Comparison of ENCODE assay signal across 15 mouse cellular contexts in genomic region chr5:150583181-150583580, GRCm38 (mm10). TPM values are rescaled to one million over a fixed set of nuclear protein-coding genes. Genes with fewer than 3 reads are reported as not detected.
A peak's percentile ranks its signal among the peaks of the same experiment; 100 is the strongest.
DNase-seq lines count a peak whose midpoint lies in the region; ATAC-seq lines count a peak whose summit lies in the region.
"Had no signal": no experiment of that assay in that cellular context is flagged by ENCODE, and none has a peak within 500 bp of the region (broad histone marks: within the 10 kb centered on the region; RNA-seq: fewer than 3 reads in every experiment).

No protein-coding gene starts in this region.

- DNase-seq in heart, adult 11 months = peak; percentile 83
- no peak for DNase-seq in heart, postnatal 10 days
- peak; percentile 46 for DNase-seq in testis, postnatal 14 days (ENCODE audit: low spot score)
- DNase-seq in testis, postnatal 10 days (ENCODE audit: low spot score) = no peak
- DNase-seq in MN1 (ENCODE audit: low spot score) = no peak
- no peak for DNase-seq in urinary bladder, postnatal 10 days (ENCODE audit: low spot score)
- DNase-seq in adrenal gland, adult 2 months = no peak
- DNase-seq: embryo, embryonic 11 days; gastrocnemius, postnatal 14 days; kidney, adult 18-20 months; left cerebral cortex, postnatal 4 days; retina, postnatal 1 day; right cerebral cortex, postnatal 14 days had no signal

- intact Hi-C loops in heart, postnatal 10 days (cut with DNase I) = no loop called here

- ATAC-seq in megakaryocyte progenitor cell, adult 5-6 weeks (replicated peaks; ENCODE audit: poor library complexity) = 0 out of 2 replicates have a peak, but pooled peaks have one; percentile 10
- ATAC-seq: forebrain, embryonic 14.5 days had no signal

RNA-seq across cellular contexts. Expression of gene N4bp2l1, which starts 13.8 kb away (rescaled TPM):
- total RNA-seq in heart, postnatal 10 days (2021) = 1 to 10 TPM; 4.0 to 4.1 TPM
- 22.3 and 28.9 TPM in 2 replicates for total RNA-seq in megakaryocyte progenitor cell, adult 5-6 weeks (2015)
- total RNA-seq in megakaryocyte progenitor cell, adult 5-6 weeks (2017) = 27.4 and 27.6 TPM in 2 replicates
- total RNA-seq in adrenal gland, adult 2 months (2021) = 10 to 100 TPM; 28.2 to 32.7 TPM
- 20.1 and 23.7 TPM in 2 replicates for polyA plus RNA-seq in adrenal gland, adult 2 months (2012; rRNA removed)

Comparison
In these comparisons a context has a peak if more than half of its experiments do, and no peak if none do; other contexts are left out.
1. DNase-seq: peak in heart, adult 11 months (single experiment) and testis, postnatal 14 days (single experiment); none in heart, postnatal 10 days (0 of 2), testis, postnatal 10 days (single experiment), MN1 (single experiment), urinary bladder, postnatal 10 days (single experiment) and adrenal gland, adult 2 months (single experiment).
2. RNA of gene N4bp2l1, which starts 13.8 kb away (total RNA-seq): 28.2 to 32.7 TPM in adrenal gland, adult 2 months and 22.3 to 28.9 TPM in megakaryocyte progenitor cell, adult 5-6 weeks; 4.0 to 4.1 TPM in heart, postnatal 10 days; every median in the first group is over 4 times any median in the second.